Mouse (Mus musculus): Measurements from ENCODE around the gene Glyctk. TPM values are rescaled to one million over a fixed set of nuclear protein-coding genes. Genes with fewer than 3 reads are reported as not detected.

Glyctk gene
- polyA plus RNA-seq, 1 experiment, result 1.7 TPM

GRCm38 (mm10) chr9:106137671-106138216 is 20.2 kb downstream of the Glyctk start:
- Histone ChIP-seq H3K27me3 (ENCODE audit: control insufficient read depth, insufficient read depth, low read length) (no peaks in the 10 kb centered on the region), H3K27ac (ENCODE audit: insufficient read depth, low read length) (no peak overlapping the region), H3K4me1 (ENCODE audit: control insufficient read depth, insufficient read depth, low read length) (peaks cover 9% of the 10 kb centered on the region; the same call in 1 of the 2 replicates), H3K4me3 (replicated peaks; ENCODE audit: insufficient read depth, low read depth, low read length) (no peak overlapping the region)
- WGBS, result 75% methylated on average over 10 of the region's 10 CpGs
- TF ChIP-seq POLR2A (IDR thresholded peaks at IDR 0.05; ENCODE audit: borderline replicate concordance, insufficient read depth, low read length), result no peak
- no peak for TF ChIP-seq CTCF (IDR thresholded peaks at IDR 0.05; ENCODE audit: borderline replicate concordance, insufficient read depth, low read depth, low read length)
- no peak for DNase-seq

GRCm38 (mm10) chr9:106130250-106130649 is 27.7 kb downstream of the Glyctk start:
- DNase-seq, result no peak
- Histone ChIP-seq H3K4me1 (ENCODE audit: control insufficient read depth, insufficient read depth, low read length) (no peaks in the 10 kb centered on the region; the same call in 1 of the 2 replicates), H3K4me3 (replicated peaks; ENCODE audit: insufficient read depth, low read depth, low read length) (no peak overlapping the region), H3K27ac (ENCODE audit: insufficient read depth, low read length) (no peak overlapping the region), H3K27me3 (ENCODE audit: control insufficient read depth, insufficient read depth, low read length) (no peaks in the 10 kb centered on the region)
- WGBS, result 84% methylated on average over 7 of the region's 7 CpGs
- TF ChIP-seq POLR2A (IDR thresholded peaks at IDR 0.05; ENCODE audit: borderline replicate concordance, insufficient read depth, low read length) (no peak), CTCF (IDR thresholded peaks at IDR 0.05; ENCODE audit: borderline replicate concordance, insufficient read depth, low read depth, low read length) (no peak)

DNA sequence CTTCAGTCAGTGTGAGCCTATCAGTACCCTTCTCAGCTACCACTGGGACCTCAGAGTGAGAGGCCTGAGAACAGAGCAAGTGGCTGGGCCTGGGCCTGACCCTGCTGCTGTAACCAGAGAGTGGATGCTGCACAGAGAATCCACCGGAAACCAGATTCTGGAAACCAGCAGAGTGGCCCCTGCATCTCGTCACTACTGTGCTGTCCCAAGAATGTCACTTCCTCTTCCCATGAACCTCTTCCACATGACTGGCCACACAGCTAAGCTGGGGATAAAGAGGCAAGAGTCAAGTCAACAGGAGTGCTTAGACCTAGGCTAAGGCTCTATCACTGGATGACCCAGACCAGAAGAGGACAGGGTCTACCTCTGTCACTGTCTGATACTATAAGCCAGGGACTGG is 28.9 kb downstream of the Glyctk start:
- no peak for TF ChIP-seq CTCF (IDR thresholded peaks at IDR 0.05; ENCODE audit: borderline replicate concordance, insufficient read depth, low read depth, low read length)
- no peak for TF ChIP-seq POLR2A (IDR thresholded peaks at IDR 0.05; ENCODE audit: borderline replicate concordance, insufficient read depth, low read length)
- Histone ChIP-seq H3K27ac (ENCODE audit: insufficient read depth, low read length) (no peak overlapping the region), H3K27me3 (ENCODE audit: control insufficient read depth, insufficient read depth, low read length) (no peaks in the 10 kb centered on the region), H3K4me3 (replicated peaks; ENCODE audit: insufficient read depth, low read depth, low read length) (no peak overlapping the region), H3K4me1 (ENCODE audit: control insufficient read depth, insufficient read depth, low read length) (no peaks in the 10 kb centered on the region; the same call in 1 of the 2 replicates)
- no peak for DNase-seq
- WGBS, result 78% methylated on average over 2 of the region's 2 CpGs

DNA sequence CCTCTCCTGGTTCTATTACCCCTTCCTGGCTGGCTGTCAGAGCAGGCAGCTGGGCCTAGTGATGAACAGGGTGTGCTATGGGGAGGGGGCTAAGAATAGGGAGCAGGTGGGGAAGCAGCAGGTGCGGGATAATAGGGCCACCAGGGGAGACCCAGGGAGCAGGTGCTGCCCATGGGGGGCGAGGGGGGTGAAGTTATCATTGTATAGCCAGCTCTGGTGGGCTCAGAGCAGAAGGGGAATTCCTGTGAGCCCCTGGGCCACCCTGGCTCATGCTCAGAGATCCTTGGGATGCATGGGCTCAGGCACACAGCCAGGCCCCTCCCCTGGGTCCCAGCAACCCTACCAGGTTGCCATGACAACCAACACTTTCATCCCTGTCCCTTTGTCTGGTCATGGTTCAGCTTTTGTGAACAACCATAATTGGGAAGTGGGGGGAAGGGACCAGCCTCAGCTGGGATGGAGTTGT is 31.1 kb downstream of the Glyctk start:
- 23% methylated on average over 2 of the region's 2 CpGs for WGBS
- H3K27ac ChIP-seq (ENCODE audit: insufficient read depth, low read length), result no peak overlapping the region
- no peaks in the 10 kb centered on the region for H3K27me3 ChIP-seq (ENCODE audit: control insufficient read depth, insufficient read depth, low read length)
- no peaks in the 10 kb centered on the region; the same call in 1 of the 2 replicates for H3K4me1 ChIP-seq (ENCODE audit: control insufficient read depth, insufficient read depth, low read length)
- no peak for DNase-seq
- H3K4me3 ChIP-seq (replicated peaks; ENCODE audit: insufficient read depth, low read depth, low read length), result no peak overlapping the region
- TF ChIP-seq CTCF (IDR thresholded peaks at IDR 0.05; ENCODE audit: borderline replicate concordance, insufficient read depth, low read depth, low read length) (no peak), POLR2A (IDR thresholded peaks at IDR 0.05; ENCODE audit: borderline replicate concordance, insufficient read depth, low read length) (no peak)

- peak; percentile 29 to 37 for DNase-seq
- 56% methylated on average over 4 of the region's 4 CpGs for WGBS
These were observed 34.3 kb downstream of the Glyctk start for GRCm38 (mm10) chr9:106123599-106123998.

DNA sequence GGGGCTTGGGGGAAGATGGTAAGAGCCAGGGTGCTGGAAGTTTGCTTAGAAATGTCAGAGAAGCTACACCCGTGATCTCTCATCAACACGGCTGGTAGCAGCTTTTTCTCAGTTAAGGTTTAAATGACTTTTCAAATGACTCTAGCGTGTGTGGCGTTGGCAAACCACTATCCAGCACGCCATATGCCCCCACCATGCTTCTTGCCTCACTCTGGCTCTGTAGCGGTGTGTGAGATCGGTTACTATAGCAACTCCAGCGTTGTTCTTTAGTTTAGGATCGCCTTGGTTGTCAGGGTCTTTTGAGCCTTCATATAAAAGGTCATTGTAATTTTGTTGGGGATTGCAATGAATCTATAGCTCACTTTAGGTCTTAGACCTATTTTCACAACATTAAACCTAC is 38.9 kb downstream of the Glyctk start:
- no peak overlapping the region for H3K4me3 ChIP-seq (replicated peaks; ENCODE audit: insufficient read depth, low read depth, low read length)
- H3K27me3 ChIP-seq (ENCODE audit: control insufficient read depth, insufficient read depth, low read length), result no peaks in the 10 kb centered on the region
- no peak for DNase-seq
- no peak for TF ChIP-seq POLR2A (IDR thresholded peaks at IDR 0.05; ENCODE audit: borderline replicate concordance, insufficient read depth, low read length)
- no peak for TF ChIP-seq CTCF (IDR thresholded peaks at IDR 0.05; ENCODE audit: borderline replicate concordance, insufficient read depth, low read depth, low read length)
- 24% methylated on average over 9 of the region's 9 CpGs for WGBS
- H3K27ac ChIP-seq (ENCODE audit: insufficient read depth, low read length), result no peak overlapping the region
- H3K4me1 ChIP-seq (ENCODE audit: control insufficient read depth, insufficient read depth, low read length), result no peaks in the 10 kb centered on the region

More at GRCm38 (mm10) chr9:106123599-106123998, 34.3 kb downstream of the Glyctk start:
- H3K27ac ChIP-seq (ENCODE audit: insufficient read depth, low read length), result no peak overlapping the region
- H3K4me3 ChIP-seq (replicated peaks; ENCODE audit: insufficient read depth, low read depth, low read length), result no peak overlapping the region
- H3K27me3 ChIP-seq (ENCODE audit: control insufficient read depth, insufficient read depth, low read length), result no peaks in the 10 kb centered on the region
- no peaks in the 10 kb centered on the region; the same call in 1 of the 2 replicates for H3K4me1 ChIP-seq (ENCODE audit: control insufficient read depth, insufficient read depth, low read length)
- TF ChIP-seq POLR2A (IDR thresholded peaks at IDR 0.05; ENCODE audit: borderline replicate concordance, insufficient read depth, low read length) (no peak), CTCF (IDR thresholded peaks at IDR 0.05; ENCODE audit: borderline replicate concordance, insufficient read depth, low read depth, low read length) (peak; percentile 79)

- Histone ChIP-seq H3K4me1 (ENCODE audit: control insufficient read depth, insufficient read depth, low read length) (no peaks in the 10 kb centered on the region), H3K27ac (ENCODE audit: insufficient read depth, low read length) (no peak overlapping the region), H3K27me3 (ENCODE audit: control insufficient read depth, insufficient read depth, low read length) (no peaks in the 10 kb centered on the region), H3K4me3 (replicated peaks; ENCODE audit: insufficient read depth, low read depth, low read length) (no peak overlapping the region)
- 23% methylated on average over 13 of the region's 13 CpGs for WGBS
- no peak for TF ChIP-seq CTCF (IDR thresholded peaks at IDR 0.05; ENCODE audit: borderline replicate concordance, insufficient read depth, low read depth, low read length)
- no peak for TF ChIP-seq POLR2A (IDR thresholded peaks at IDR 0.05; ENCODE audit: borderline replicate concordance, insufficient read depth, low read length)
- DNase-seq, result no peak
These were observed 42.0 kb downstream of the Glyctk start for GRCm38 (mm10) chr9:106115801-106116424.

Data from cerebellum, adult 2 months (tissue).